Mouse (Mus musculus): ENCODE measurements at regions not wholly inside any gene's neighbourhood (a gene's known extent, or its start where the extent isn't known, plus 50 kb on each side); places are given as distances from the start of the nearest gene placed in this dataset.
"Not testable (repeated sequence)": the region's sequence is repeated elsewhere in the genome, so short reads cannot be mapped to it uniquely, and the experiment has no call there.

- no peak for ATAC-seq (ENCODE audit: low read depth)
- peaks cover 7% of the 10 kb centered on the region; the same call in 1 of the 2 replicates for H3K9me3 ChIP-seq (ENCODE audit: control insufficient read depth, low read length)
- no peaks in the 10 kb centered on the region for H3K27me3 ChIP-seq (replicated peaks; ENCODE audit: control insufficient read depth, insufficient read depth, low read length)
- H3K9ac ChIP-seq (ENCODE audit: low read depth, low read length): no peak overlapping the region
- 52% methylated on average over 6 of the region's 6 CpGs for WGBS
- no peaks in the 10 kb centered on the region for H3K36me3 ChIP-seq (ENCODE audit: control insufficient read depth, insufficient read depth, low read length)
- H3K4me2 ChIP-seq (ENCODE audit: low read depth, low read length): no peak overlapping the region
- DNase-seq (ENCODE audit: low spot score): no peak
- no peak overlapping the region for H3K27ac ChIP-seq (replicated peaks; ENCODE audit: low read depth, low read length)
- H3K4me3 ChIP-seq (ENCODE audit: low read depth, low read length): no peak overlapping the region
- no peaks in the 10 kb centered on the region for H3K4me1 ChIP-seq (ENCODE audit: control insufficient read depth, insufficient read depth, low read length)
Measured at GRCm38 (mm10) chr5:134046086-134046485, 53.4 kb upstream of the Castor2 start.

GRCm38 (mm10) chr5:134042938-134043337, 56.6 kb upstream of the Castor2 start:
- not testable (repeated sequence) for ATAC-seq (ENCODE audit: low read depth); H3K36me3 ChIP-seq (ENCODE audit: control insufficient read depth, insufficient read depth, low read length); H3K27me3 ChIP-seq (replicated peaks; ENCODE audit: control insufficient read depth, insufficient read depth, low read length); H3K4me2 ChIP-seq (ENCODE audit: low read depth, low read length); H3K4me1 ChIP-seq (ENCODE audit: control insufficient read depth, insufficient read depth, low read length); H3K9ac ChIP-seq (ENCODE audit: low read depth, low read length); H3K9me3 ChIP-seq (ENCODE audit: control insufficient read depth, low read length); H3K27ac ChIP-seq (replicated peaks; ENCODE audit: low read depth, low read length); H3K4me3 ChIP-seq (ENCODE audit: low read depth, low read length)
- DNase-seq (ENCODE audit: low spot score): peak; percentile 75
- WGBS: 42% methylated on average over 1 of the region's 2 CpGs

GRCm38 (mm10) chr5:134027316-134027966, 72.1 kb upstream of the Castor2 start:
- DNase-seq (ENCODE audit: low spot score): peak; percentile 71
- 28% methylated on average over 11 of the region's 11 CpGs for WGBS
- H3K4me1 ChIP-seq (ENCODE audit: control insufficient read depth, insufficient read depth, low read length): peaks cover 5% of the 10 kb centered on the region; the same call in 1 of the 2 replicates
- H3K27ac ChIP-seq (replicated peaks; ENCODE audit: low read depth, low read length): peak overlapping the region; percentile 58; the same call in 1 of the 2 replicates
- H3K4me3 ChIP-seq (ENCODE audit: low read depth, low read length): no peak overlapping the region
- H3K4me2 ChIP-seq (ENCODE audit: low read depth, low read length): 0 out of 2 replicates have a peak overlapping the region, but pooled peaks have one; percentile 23
- H3K9me3 ChIP-seq (ENCODE audit: control insufficient read depth, low read length): no peaks in the 10 kb centered on the region
- ATAC-seq (ENCODE audit: low read depth): no peak
- no peaks in the 10 kb centered on the region for H3K27me3 ChIP-seq (replicated peaks; ENCODE audit: control insufficient read depth, insufficient read depth, low read length)
- H3K36me3 ChIP-seq (ENCODE audit: control insufficient read depth, insufficient read depth, low read length): no peaks in the 10 kb centered on the region
- H3K9ac ChIP-seq (ENCODE audit: low read depth, low read length): no peak overlapping the region

- ATAC-seq (ENCODE audit: low read depth): no peak
- H3K9ac ChIP-seq (ENCODE audit: low read depth, low read length): no peak overlapping the region
- DNase-seq (ENCODE audit: low spot score): peak; percentile 10
Measured at GRCm38 (mm10) chr5:134019651-134020432, 79.7 kb upstream of the Castor2 start.

GRCm38 (mm10) chr5:134014257-134015163, 85.0 kb upstream of the Castor2 start:
- H3K27me3 ChIP-seq (replicated peaks; ENCODE audit: control insufficient read depth, insufficient read depth, low read length): no peaks in the 10 kb centered on the region
- H3K4me1 ChIP-seq (ENCODE audit: control insufficient read depth, insufficient read depth, low read length): peaks cover 21% of the 10 kb centered on the region
- H3K27ac ChIP-seq (replicated peaks; ENCODE audit: low read depth, low read length): peak overlapping the region; percentile 78
- H3K4me2 ChIP-seq (ENCODE audit: low read depth, low read length): peak overlapping the region; percentile 30
- no peaks in the 10 kb centered on the region for H3K9me3 ChIP-seq (ENCODE audit: control insufficient read depth, low read length)
- peak; percentile 92 for ATAC-seq (ENCODE audit: low read depth)
- no peaks in the 10 kb centered on the region for H3K36me3 ChIP-seq (ENCODE audit: control insufficient read depth, insufficient read depth, low read length)
- DNase-seq (ENCODE audit: low spot score): peak; percentile 96
- H3K4me3 ChIP-seq (ENCODE audit: low read depth, low read length): no peak overlapping the region
- 17% methylated on average over 13 of the region's 13 CpGs for WGBS
- no peak overlapping the region for H3K9ac ChIP-seq (ENCODE audit: low read depth, low read length)

More at GRCm38 (mm10) chr5:134019651-134020432, 79.7 kb upstream of the Castor2 start:
- Histone ChIP-seq H3K4me1 (ENCODE audit: control insufficient read depth, insufficient read depth, low read length) (peaks cover 7% of the 10 kb centered on the region; the same call in 1 of the 2 replicates), H3K4me2 (ENCODE audit: low read depth, low read length) (no peak overlapping the region), H3K27me3 (replicated peaks; ENCODE audit: control insufficient read depth, insufficient read depth, low read length) (no peaks in the 10 kb centered on the region), H3K4me3 (ENCODE audit: low read depth, low read length) (no peak overlapping the region), H3K27ac (replicated peaks; ENCODE audit: low read depth, low read length) (no peak overlapping the region), H3K9me3 (ENCODE audit: control insufficient read depth, low read length) (no peaks in the 10 kb centered on the region), H3K36me3 (ENCODE audit: control insufficient read depth, insufficient read depth, low read length) (no peaks in the 10 kb centered on the region)
- WGBS: 62% methylated on average over 13 of the region's 13 CpGs

- ATAC-seq (ENCODE audit: low read depth) (no peak), DNase-seq (ENCODE audit: low spot score) (no peak)
- H3K4me3 ChIP-seq (ENCODE audit: low read depth, low read length): no peak overlapping the region
- H3K36me3 ChIP-seq (ENCODE audit: control insufficient read depth, insufficient read depth, low read length): no peaks in the 10 kb centered on the region
- H3K9ac ChIP-seq (ENCODE audit: low read depth, low read length): no peak overlapping the region
- no peak overlapping the region for H3K4me2 ChIP-seq (ENCODE audit: low read depth, low read length)
- H3K9me3 ChIP-seq (ENCODE audit: control insufficient read depth, low read length): no peaks in the 10 kb centered on the region
- 73% methylated on average over 8 of the region's 8 CpGs for WGBS
- peaks cover 21% of the 10 kb centered on the region for H3K4me1 ChIP-seq (ENCODE audit: control insufficient read depth, insufficient read depth, low read length)
- H3K27ac ChIP-seq (replicated peaks; ENCODE audit: low read depth, low read length): no peak overlapping the region
- 0 out of 2 replicates have a peak, but pooled peaks cover 3% of the 10 kb centered on the region for H3K27me3 ChIP-seq (replicated peaks; ENCODE audit: control insufficient read depth, insufficient read depth, low read length)
Measured at GRCm38 (mm10) chr5:134013206-134013605, 86.3 kb upstream of the Castor2 start.

GRCm38 (mm10) chr5:134009843-134010242, 89.7 kb upstream of the Castor2 start:
- ATAC-seq (ENCODE audit: low read depth) (no peak), DNase-seq (ENCODE audit: low spot score) (peak; percentile 74)
- H3K9me3 ChIP-seq (ENCODE audit: control insufficient read depth, low read length): peaks cover under 1% of the 10 kb centered on the region; the same call in 1 of the 2 replicates
- H3K4me2 ChIP-seq (ENCODE audit: low read depth, low read length): peak overlapping the region; percentile 23
- H3K4me1 ChIP-seq (ENCODE audit: control insufficient read depth, insufficient read depth, low read length): peaks cover 14% of the 10 kb centered on the region
- H3K9ac ChIP-seq (ENCODE audit: low read depth, low read length): no peak overlapping the region
- 0 out of 2 replicates have a peak, but pooled peaks cover 4% of the 10 kb centered on the region for H3K27me3 ChIP-seq (replicated peaks; ENCODE audit: control insufficient read depth, insufficient read depth, low read length)
- no peaks in the 10 kb centered on the region for H3K36me3 ChIP-seq (ENCODE audit: control insufficient read depth, insufficient read depth, low read length)
- 30% methylated on average over 14 of the region's 14 CpGs for WGBS
- no peak overlapping the region for H3K4me3 ChIP-seq (ENCODE audit: low read depth, low read length)
- H3K27ac ChIP-seq (replicated peaks; ENCODE audit: low read depth, low read length): 0 out of 2 replicates have a peak overlapping the region, but pooled peaks have one; percentile 24
